Mouse (Mus musculus) WW6 (cell line): ENCODE results near the gene Svs6.
"Not testable (repeated sequence)": the region's sequence is repeated elsewhere in the genome, so short reads cannot be mapped to it uniquely, and the experiment has no call there.

ENCODE experiments used
- DNase-seq: peaks from one replicate; pipeline ENCODE4 v3.0.0-alpha.2; 2013; ENCODE audit warnings: low read depth, low spot score

The Svs6 gene

DNA sequence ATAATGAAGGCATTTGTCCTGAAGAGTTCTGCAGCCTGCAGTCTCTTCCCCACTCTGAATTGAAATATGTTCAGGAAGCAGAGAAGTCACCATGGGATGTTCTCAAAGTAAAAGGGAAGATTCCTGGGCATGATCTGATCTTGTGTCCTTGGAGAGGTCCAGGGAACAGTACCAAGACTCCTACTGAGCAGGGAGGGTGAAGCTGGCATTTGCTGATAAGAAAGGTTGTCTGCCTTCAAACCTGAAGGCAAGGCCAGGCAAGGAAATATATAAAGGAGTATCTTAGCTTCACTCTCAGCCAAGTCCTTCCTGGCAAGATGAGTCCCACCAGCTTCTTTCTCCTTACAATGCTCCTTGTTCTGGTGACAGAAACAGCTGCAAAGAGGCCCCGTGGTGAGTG is at the start of gene Svs6:
Gene Svs6 (plus strand): TSS at position 301 of the 400 bp plus-strand sequence.
- not testable (repeated sequence) for DNase-seq

DNA sequence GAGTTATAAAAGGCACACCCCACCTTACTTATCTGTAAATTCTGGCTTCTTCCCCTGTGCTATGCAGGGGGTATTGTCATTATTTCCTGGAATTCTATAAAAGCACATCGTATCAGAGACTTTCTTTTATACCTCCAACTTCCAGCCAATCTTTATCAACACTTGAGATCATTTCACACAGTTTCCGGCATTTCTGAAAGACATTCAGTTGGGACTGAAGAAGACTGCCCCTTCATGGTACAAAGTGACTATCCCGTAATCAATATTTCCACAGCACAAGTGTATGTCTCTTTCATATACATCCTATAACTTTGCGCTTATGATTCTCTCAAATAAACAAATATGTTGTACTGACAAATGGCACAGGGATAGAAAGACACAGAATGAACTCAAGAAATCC is 38.2 kb upstream of the Svs6 start, which contains the start of gene Svs4:
Gene Svs4 (minus strand): TSS at position 101 of the 400 bp plus-strand sequence.
- DNase-seq = no peak

DNA sequence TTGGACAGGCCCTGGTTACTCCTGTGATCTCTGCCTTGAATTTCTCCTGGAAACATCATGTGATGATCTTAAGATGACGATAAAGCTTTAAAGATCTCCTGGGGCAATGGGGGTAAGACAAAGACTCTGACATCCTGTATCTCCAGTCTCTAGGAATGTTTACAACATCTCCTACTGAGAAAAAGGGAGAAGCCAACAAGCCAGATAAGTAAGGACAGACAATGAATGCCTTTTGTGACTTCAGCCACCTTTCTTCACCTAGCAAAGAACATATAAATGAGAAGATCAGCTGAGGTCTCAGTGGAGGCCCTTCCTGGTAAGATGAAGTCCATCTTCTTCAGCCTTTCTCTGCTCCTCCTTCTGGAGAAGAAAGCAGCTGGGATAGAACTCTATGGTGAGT is 27.6 kb upstream of the Svs6 start, which contains the start of gene Svs3a:
Gene Svs3a (plus strand): TSS at position 301 of the 400 bp plus-strand sequence.
- DNase-seq = not testable (repeated sequence)

DNA sequence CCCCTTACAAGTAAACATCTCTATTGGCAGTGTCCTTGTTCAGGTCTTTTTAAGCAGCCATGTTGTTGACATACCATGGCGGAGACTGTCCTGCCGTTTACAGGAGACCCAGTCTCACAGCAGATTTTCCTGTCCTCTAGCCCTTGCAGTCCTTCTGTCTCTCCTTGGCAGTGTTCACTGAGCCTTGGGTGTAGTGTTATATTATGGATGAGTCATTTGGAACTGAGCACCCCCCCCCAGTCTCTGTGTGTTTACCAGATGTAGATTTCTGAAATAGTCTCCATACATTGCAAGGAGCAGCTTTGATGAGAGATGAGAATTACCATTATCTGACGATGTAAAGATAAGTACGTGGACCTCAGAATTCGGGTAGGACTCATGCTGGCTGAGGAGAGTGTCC is 4.0 kb upstream of the Svs6 start:
- DNase-seq = no peak

DNA sequence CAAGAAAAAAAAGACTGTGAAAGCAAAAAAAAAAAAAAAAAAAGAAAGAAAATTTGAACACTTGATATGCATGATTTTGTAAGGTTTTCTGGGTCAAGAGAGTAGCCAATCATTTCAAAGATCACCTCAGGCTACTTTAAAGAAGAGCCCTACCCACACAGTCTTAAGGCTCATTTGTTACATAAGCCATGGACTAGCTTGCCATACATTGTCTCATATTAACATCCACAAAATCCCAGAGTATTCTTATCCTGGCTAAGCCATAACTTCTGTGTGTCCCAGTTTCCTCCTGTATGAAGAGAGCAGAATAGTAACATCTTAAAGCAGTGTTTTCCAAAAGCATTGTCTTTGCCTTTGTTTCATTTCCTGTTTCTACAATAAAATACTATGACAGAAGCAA is 1.1 kb upstream of the Svs6 start:
- DNase-seq = not testable (repeated sequence)

DNA sequence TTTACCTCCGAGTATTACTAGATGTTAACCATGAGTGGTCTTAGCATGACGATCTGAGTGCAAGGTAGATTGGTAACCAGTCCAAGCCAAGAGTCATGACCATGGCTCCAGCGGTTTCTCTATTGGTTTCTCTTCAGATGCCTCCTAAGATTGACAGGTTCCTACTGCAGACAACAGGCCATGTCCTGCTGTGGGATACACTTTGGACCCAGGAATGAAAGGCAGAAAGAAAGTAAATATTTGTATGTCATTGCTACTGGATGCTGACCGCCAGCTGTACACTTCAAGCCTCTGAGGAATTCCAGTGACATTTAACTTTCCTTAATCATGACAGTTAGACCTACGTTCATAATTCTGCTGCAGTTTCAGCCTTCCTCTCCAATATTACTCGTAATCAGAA is 4.4 kb downstream of the Svs6 start:
- no peak for DNase-seq

DNA sequence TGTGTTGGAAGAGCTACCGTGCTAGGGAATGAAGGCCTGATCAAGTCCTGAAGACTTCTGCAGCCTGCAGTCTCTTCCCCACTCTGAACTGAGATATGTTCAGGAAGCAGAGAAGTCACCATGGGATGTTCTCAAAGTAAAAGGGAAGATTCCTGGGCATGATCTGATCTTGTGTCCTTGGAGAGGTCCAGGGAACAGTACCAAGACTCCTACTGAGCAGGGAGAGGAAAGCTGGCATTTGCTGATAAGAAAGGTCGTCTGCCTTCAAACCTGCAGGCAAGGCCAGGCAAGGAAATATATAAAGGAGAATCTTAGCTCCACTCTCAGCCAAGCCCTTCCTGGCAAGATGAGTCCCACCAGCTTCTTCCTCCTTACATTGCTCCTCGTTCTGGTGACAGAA is 15.9 kb downstream of the Svs6 start, which contains the start of gene Svs5:
Gene Svs5 (plus strand): TSS at position 301 of the 400 bp plus-strand sequence.
- not testable (repeated sequence) for DNase-seq

DNA sequence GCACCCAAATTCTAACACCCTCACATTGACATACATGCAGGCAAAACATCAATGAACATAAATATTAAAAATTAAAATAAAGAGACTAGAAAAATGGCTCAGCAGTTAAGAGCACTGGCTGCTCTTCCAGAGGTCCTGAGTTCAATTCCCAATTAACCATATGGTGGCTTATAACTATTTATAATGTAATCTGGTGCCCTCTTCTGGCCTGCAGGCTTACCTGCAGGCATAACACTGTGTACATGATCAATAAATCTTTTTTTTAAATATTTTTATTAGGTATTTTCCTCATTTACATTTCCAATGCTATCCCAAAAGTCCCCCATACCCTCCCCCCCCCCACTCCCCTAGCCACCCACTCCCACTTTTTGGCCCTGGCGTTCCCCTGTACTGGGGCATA is 27.2 kb downstream of the Svs6 start:
- not testable (repeated sequence) for DNase-seq

DNA sequence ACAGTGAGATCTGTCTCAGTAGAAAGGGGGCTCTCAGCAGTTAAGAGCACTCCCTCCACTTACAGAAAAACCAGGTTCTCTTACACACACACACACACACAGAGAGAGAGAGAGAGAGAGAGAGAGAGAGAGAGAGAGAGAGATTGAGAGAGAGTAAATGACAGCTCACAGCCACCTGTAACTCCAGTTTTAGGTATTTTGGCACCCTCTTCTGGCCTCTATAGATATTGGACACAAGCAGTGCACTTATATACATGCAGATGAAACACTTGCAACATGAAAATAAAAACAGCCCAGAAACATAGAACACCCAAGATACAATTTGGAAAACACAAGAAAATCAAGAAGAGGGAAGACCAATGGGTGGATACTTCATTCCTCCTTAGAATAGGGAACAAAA is 31.1 kb downstream of the Svs6 start:
- DNase-seq = not testable (repeated sequence)

DNA sequence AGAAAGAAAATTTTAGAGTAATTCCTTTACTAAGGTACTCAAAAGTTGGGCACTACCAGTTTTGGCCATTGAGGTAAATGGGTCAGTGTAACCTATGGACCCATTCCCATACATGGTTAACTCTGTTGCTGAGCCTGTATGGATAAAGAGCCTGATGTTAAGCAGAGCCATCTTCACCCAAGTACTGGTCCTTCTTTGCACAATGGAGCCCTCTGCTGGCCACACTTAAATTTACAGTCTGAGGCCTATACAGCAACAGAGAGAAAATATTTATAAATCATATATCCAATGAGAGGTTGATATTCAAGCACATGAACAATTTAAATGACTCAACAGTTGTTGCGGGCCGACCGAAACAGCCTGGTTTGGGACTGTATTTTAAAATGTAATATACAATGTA is 32.4 kb downstream of the Svs6 start:
- no peak for DNase-seq

DNA sequence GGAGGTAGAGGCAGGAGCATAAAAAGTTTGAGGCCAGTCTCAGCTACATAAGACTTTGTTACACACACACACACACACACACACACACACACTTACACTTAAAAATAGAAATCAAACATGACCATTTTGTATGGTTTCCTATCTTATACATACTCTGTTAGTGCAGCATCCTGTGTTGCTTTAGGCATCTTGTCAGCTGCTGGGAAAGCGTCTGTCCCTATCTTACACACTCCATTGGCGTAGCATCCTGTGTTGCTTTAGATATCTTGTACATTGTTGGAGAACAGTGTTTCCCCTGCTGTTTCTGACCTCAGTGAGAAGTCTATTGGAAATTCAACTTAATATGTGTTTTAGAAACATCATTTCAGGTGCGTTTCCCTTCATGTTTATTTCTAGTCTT is 36.1 kb downstream of the Svs6 start:
- no peak for DNase-seq

DNA sequence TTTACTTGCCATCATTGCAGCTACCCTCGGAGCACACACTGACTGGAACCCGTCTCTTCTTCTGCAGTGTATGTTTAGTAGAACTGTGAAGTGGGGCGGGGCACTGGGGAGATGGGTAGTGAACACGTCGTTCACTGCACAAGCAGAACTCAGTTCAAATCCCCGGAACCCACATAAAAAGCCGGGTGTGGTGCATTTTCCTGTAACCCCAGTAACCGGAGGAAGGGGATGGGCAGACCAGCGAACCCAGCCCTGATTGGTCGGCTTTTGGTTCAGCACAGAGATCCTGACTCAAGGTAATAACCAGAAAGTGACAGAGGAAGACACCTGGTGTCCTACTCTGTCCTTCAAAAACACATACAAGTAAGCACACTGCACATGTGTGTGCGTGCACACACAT is 36.8 kb downstream of the Svs6 start:
- DNase-seq = no peak

DNA sequence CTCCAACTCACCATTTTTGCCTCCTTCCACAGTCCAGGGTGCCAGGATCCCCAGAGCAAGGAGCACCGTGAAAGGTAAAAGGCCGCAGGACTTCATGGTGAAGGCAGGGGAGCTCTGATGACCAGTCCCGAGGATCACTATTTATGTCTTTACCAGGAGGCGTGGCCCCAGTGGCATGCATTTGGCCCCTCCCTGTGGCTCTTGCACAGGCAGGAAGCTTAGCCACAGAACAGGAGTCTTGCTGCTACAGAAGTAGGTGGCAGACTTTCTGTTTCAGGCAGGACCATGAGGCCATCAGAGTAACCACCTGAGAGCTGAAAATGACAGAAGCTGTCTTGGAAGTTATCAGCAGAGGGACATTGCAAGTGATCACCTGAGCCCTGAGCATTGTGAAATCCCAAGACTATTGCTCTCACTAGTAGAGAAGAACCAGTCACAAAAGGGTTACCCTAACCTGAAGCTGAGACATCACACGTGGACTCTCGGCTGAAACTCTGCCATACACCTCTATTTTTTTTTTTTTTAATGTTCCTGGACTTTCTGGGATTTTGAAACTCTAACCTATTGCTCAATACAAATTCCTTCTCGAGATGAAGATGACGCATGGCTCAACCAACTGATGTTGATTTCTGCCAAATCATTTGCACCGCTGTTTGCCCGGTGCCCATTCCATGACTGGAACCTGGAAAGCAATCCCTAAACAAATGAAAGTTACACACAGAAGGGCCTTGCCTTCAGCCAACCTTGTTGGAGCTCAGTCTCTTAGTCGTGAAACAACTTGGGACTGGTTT is 39.8 kb downstream of the Svs6 start:
- no peak for DNase-seq

DNA sequence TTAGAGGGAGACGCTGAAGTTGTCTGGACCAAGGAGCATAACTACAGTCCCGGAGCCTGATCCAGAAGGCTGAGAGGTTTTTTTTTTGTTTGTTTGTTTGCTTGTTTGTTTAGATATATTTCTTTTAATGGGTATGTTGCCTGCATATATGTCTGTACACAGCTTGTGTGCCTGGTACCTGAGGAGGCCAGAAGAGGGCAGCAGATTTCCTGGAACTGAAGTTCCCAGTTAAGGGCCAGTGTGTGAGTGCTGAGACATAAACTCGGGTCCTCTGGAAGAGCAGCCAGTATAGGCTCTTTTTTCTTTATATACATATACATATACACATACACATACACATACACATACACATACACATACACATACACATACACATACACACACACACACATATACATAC is 41.8 kb downstream of the Svs6 start:
- DNase-seq = no peak

DNA sequence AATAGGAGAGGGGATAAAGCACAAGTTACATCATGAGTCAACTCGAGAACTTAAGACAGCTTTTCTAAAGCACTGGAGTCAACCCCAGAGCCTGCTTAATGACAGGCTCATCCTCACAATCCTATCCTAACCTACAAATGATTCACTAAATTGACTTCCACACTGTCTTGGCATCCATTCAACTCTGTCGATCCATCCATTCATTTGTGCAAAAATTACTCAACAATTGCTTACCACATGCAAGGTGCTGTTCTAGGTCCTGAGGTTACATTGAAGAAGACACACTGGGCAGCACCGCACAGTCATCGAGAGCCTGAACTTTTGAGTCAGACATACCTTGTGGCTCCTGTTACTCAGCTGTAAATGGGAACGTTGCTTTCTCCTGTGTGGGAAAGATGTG is 42.5 kb downstream of the Svs6 start:
- DNase-seq = no peak

DNA sequence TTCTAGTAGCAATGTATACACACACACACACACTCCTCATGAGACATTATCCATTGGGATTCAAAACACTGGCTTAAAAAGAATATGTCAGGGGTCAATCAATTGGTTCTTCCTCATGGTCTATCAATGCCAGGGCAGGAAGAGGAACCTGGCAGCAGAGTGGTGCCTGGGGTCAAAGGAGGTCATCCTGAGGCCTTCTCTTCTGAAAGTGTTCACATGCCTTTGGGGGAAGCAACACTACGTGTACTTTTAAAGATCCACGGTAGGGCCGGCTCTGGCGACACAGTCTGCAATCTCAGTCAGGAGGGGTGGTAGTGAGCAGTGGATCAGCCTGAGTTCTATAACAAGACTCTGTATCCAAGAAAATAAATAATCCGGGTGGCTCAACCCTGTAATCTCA is 43.1 kb downstream of the Svs6 start:
- DNase-seq = no peak

DNA sequence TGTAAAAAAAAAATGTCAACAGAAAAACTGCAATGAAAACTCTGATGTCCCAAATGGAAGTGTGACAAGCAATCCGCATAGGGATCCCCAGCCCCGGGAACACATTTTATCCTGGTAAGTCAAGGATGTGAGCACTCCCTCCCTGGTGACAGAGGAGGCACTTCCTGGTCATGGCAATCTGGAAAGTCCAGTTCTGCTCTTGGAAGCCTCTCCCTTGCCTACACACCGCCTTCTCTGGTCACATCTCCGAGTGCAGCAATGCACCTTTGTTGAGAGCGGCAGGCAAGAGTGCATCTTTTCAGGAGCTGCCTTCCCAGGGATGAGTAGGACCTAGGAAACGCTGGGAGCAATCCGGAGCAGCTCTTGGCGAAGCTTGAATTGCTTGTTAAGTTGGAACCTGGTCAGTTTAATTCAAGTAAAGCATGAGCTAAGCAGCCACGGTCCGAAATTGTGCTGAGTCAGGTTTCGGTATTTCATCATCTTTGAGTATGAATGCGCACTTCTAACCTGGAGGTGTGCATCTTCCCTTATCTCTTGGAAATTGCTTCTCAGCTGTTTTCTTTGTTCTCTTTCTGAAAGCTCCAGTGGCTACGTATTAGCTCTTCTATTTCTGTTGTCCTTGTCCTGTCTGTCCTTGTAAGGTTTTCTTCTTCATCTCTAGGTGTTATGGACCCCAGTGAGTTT is 44.6 kb downstream of the Svs6 start:
- no peak for DNase-seq

DNA sequence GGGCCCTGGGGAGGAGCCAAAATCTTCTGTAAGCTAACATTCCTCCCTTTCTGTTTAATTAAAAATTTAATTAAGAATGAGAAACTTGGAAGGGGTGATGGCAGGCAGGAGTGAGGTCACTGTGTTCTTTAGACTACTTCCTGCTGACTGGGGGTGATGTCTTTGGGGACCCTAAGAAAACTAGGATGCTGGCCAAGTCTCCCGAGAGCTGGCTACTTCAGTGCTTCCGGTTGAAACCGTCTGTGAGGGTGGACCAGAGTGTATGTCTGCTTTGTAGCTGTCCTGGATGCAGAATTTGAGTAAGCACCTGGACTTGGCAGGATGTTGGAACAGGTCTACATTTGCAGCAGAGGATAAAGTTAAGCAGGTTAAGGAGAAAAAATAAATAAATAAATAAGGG is 50.4 kb downstream of the Svs6 start:
- DNase-seq = no peak
